Mouse (Mus musculus) embryonic stem cell, embryonic (primary cell): Measurements from ENCODE around the gene Icmt.

Experiments
- CTCF ChIA-PET, 4 experiments: fragments of 300-600 bp in 2 of 4; fragments of 350-600 bp in 2 of 4; sonication (Branson Sonifier 250); formaldehyde crosslinking; loops; one replicate each; lab custom pipeline; 2022; ENCODE audit warnings: inconsistent platforms in 2 of 4; lab: Charles Lee
- POLR2A ChIA-PET, 4 experiments: fragments of 300-600 bp in 2 of 4; fragments of 350-600 bp in 2 of 4; sonication (Branson Sonifier 250); formaldehyde crosslinking; loops; one replicate each; lab custom pipeline; 2022; ENCODE audit warnings: antibody characterized with exemption in 4 of 4, inconsistent platforms in 1 of 4; lab: Charles Lee

The Icmt gene

GRCm38 (mm10) chr4:152333587-152333986 is 36.6 kb downstream of the Icmt start:
- ChIA-PET CTCF (interaction anchor here (0.5 to 5.0 kb wide), 61 partner anchors 8 to 330 kb away, joined by 3 to 84 read pairs (median 5); partner anchors contain the start of genes Rnf207 (in 4 of the 4), Espn (in 1 of the 4), Icmt (in 1 of the 4) and Kcnab2 (in 1 of the 4)), POLR2A (interaction anchor here (0.5 to 3.2 kb wide), 21 partner anchors 8 to 1675 kb away, joined by 3 to 19 read pairs (median 3); partner anchors contain the start of genes Rnf207 (in 2 of the 4) and Rpl22 (in 2 of the 4))

- CTCF ChIA-PET: interaction anchor here in 3 of 4 experiments (0.6 to 5.5 kb wide), 13 partner anchors 13 to 325 kb away, joined by 3 to 49 read pairs (median 4); partner anchors contain the start of gene Rpl22 (in 1 of the 3)
- POLR2A ChIA-PET: interaction anchor here in 3 of 4 experiments (0.6 to 5.3 kb wide), 9 partner anchors 7 to 39 kb away, joined by 3 to 42 read pairs (median 4); partner anchors contain the start of gene Rpl22 (in 3 of the 3)
These were observed 40.7 kb downstream of the Icmt start for GRCm38 (mm10) chr4:152337772-152338171.

GRCm38 (mm10) chr4:152338419-152339292 is 41.6 kb downstream of the Icmt start, which contains the start of gene Chd5:
Gene Chd5, plus strand, starts transcription at chr4:152338651.
- ChIA-PET CTCF (interaction anchor here (0.6 to 5.5 kb wide), 14 partner anchors 8 to 1142 kb away, joined by 3 to 49 read pairs (median 4); partner anchors contain the start of genes Rnf207 (in 1 of the 4) and Rpl22 (in 1 of the 4)), POLR2A (interaction anchor here in 3 of 4 experiments (0.6 to 5.3 kb wide), 15 partner anchors 7 to 124 kb away, joined by 3 to 42 read pairs (median 4); partner anchors contain the start of gene Rpl22 (in 2 of the 3))

- CTCF ChIA-PET: interaction anchor here in 3 of 4 experiments (0.9 to 5.5 kb wide), 8 partner anchors 9 to 1142 kb away, joined by 3 to 49 read pairs (median 4); partner anchors contain the start of gene Rnf207 (in 1 of the 3)
These were observed 42.3 kb downstream of the Icmt start for GRCm38 (mm10) chr4:152339293-152339790.

GRCm38 (mm10) chr4:152340584-152341284 is 43.7 kb downstream of the Icmt start:
- CTCF ChIA-PET: interaction anchor here (0.5 to 5.5 kb wide), 59 partner anchors 8 to 1213 kb away, joined by 3 to 49 read pairs (median 4); partner anchors contain the start of genes Rnf207 (in 3 of the 4), Dnajc11 (in 1 of the 4) and Icmt (in 1 of the 4)
- POLR2A ChIA-PET: interaction anchor here (0.6 to 5.3 kb wide), 49 partner anchors 8 to 1299 kb away, joined by 3 to 42 read pairs (median 3); partner anchors contain the start of genes Rpl22 (in 3 of the 4), Icmt (in 1 of the 4), Kcnab2 (in 1 of the 4) and Nphp4 (in 1 of the 4)

More at GRCm38 (mm10) chr4:152339293-152339790, 42.3 kb downstream of the Icmt start:
- POLR2A ChIA-PET: interaction anchor here in 2 of 4 experiments (1.1 to 5.3 kb wide), 9 partner anchors 8 to 46 kb away, joined by 3 to 42 read pairs (median 22); partner anchors contain the start of gene Rpl22 (in 2 of the 2)

- ChIA-PET CTCF (interaction anchor here in 3 of 4 experiments (0.6 to 3.4 kb wide), 23 partner anchors 8 to 242 kb away, joined by 3 to 49 read pairs (median 5); no protein-coding TSS in a partner anchor), POLR2A (interaction anchor here in 1 of 4 experiments (0.6 to 3.0 kb wide), 3 partner anchors 15 to 263 kb away, joined by 3 to 21 read pairs (median 5); no protein-coding TSS in a partner anchor)
These were observed 46.3 kb downstream of the Icmt start for GRCm38 (mm10) chr4:152343296-152343695.

GRCm38 (mm10) chr4:152344651-152345050 is 47.6 kb downstream of the Icmt start:
- ChIA-PET POLR2A (interaction anchor here (1.0 to 3.0 kb wide), 25 partner anchors 9 to 191 kb away, joined by 3 to 23 read pairs (median 5); partner anchors contain the start of genes Rpl22 (in 2 of the 4) and Rnf207 (in 1 of the 4)), CTCF (interaction anchor here (0.5 to 3.4 kb wide), 45 partner anchors 10 to 1394 kb away, joined by 3 to 49 read pairs (median 4); partner anchors contain the start of genes Gpr153 (in 1 of the 4) and Rnf207 (in 1 of the 4))

GRCm38 (mm10) chr4:152345120-152345889 is 48.3 kb downstream of the Icmt start:
- POLR2A ChIA-PET: interaction anchor here (1.0 to 3.0 kb wide), 27 partner anchors 8 to 191 kb away, joined by 3 to 23 read pairs (median 5); partner anchors contain the start of genes Rpl22 (in 2 of the 4) and Rnf207 (in 1 of the 4)
- CTCF ChIA-PET: interaction anchor here (0.5 to 3.4 kb wide), 42 partner anchors 9 to 1393 kb away, joined by 3 to 49 read pairs (median 4); partner anchors contain the start of genes Gpr153 (in 1 of the 4) and Rnf207 (in 1 of the 4)

GRCm38 (mm10) chr4:152349837-152350381 is 52.9 kb downstream of the Icmt start:
- ChIA-PET CTCF (interaction anchor here in 3 of 4 experiments (0.6 to 3.8 kb wide), 16 partner anchors 9 to 1011 kb away, joined by 3 to 22 read pairs (median 3); partner anchors contain the start of genes Kcnab2 (in 1 of the 3) and Rnf207 (in 1 of the 3)), POLR2A (interaction anchor here (0.7 to 3.9 kb wide), 22 partner anchors 9 to 377 kb away, joined by 3 to 32 read pairs (median 4); partner anchors contain the start of genes Rpl22 (in 2 of the 4) and Espn (in 1 of the 4))

- ChIA-PET CTCF (interaction anchor here (0.6 to 3.8 kb wide), 19 partner anchors 7 to 1012 kb away, joined by 3 to 22 read pairs (median 5); partner anchors contain the start of gene Rnf207 (in 1 of the 4)), POLR2A (interaction anchor here (0.5 to 3.9 kb wide), 28 partner anchors 9 to 1457 kb away, joined by 3 to 32 read pairs (median 4); partner anchors contain the start of genes Rpl22 (in 2 of the 4) and Chd5 (in 1 of the 4))
These were observed 53.8 kb downstream of the Icmt start for GRCm38 (mm10) chr4:152350722-152351421.

GRCm38 (mm10) chr4:152351422-152352305 is 54.6 kb downstream of the Icmt start:
- ChIA-PET CTCF (interaction anchor here (0.6 to 3.8 kb wide), 13 partner anchors 8 to 215 kb away, joined by 3 to 22 read pairs (median 5); partner anchors contain the start of gene Rnf207 (in 1 of the 4)), POLR2A (interaction anchor here in 3 of 4 experiments (0.6 to 3.9 kb wide), 21 partner anchors 8 to 1528 kb away, joined by 3 to 32 read pairs (median 5); partner anchors contain the start of genes Chd5 (in 1 of the 3) and Rpl22 (in 1 of the 3))

GRCm38 (mm10) chr4:152353886-152354637 is 57.0 kb downstream of the Icmt start:
- POLR2A ChIA-PET: interaction anchor here in 3 of 4 experiments (0.7 to 3.4 kb wide), 13 partner anchors 8 to 200 kb away, joined by 3 to 22 read pairs (median 5); partner anchors contain the start of genes Chd5 (in 1 of the 3) and Rpl22 (in 1 of the 3)
- CTCF ChIA-PET: interaction anchor here in 2 of 4 experiments (0.7 to 4.2 kb wide), 7 partner anchors 9 to 200 kb away, joined by 3 to 22 read pairs (median 4); no protein-coding TSS in a partner anchor
